Mouse (Mus musculus): ENCODE measurements at regions not wholly inside any gene's neighbourhood (a gene's known extent, or its start where the extent isn't known, plus 50 kb on each side); places are given as distances from the start of the nearest gene placed in this dataset.

GRCm38 (mm10) chr13:52059756-52060417 is 213.4 kb downstream of the Gadd45g start:
- no peak for DNase-seq

GRCm38 (mm10) chr13:52060418-52060870 is 214.0 kb downstream of the Gadd45g start:
- no peak for DNase-seq

GRCm38 (mm10) chr13:52061454-52061853 is 215.0 kb downstream of the Gadd45g start:
- DNase-seq = peak; percentile 41 to 46

GRCm38 (mm10) chr13:52061881-52062280 is 215.4 kb downstream of the Gadd45g start:
- peak; percentile 43 to 61 for DNase-seq

- DNase-seq = no peak
Measured at GRCm38 (mm10) chr13:52062576-52062975, 216.1 kb downstream of the Gadd45g start.

GRCm38 (mm10) chr13:52065274-52065673 is 218.8 kb downstream of the Gadd45g start:
- DNase-seq = no peak

- DNase-seq = no peak
Measured at GRCm38 (mm10) chr13:52065720-52066119, 219.2 kb downstream of the Gadd45g start.

GRCm38 (mm10) chr13:52067048-52067447 is 220.6 kb downstream of the Gadd45g start:
- no peak for DNase-seq

GRCm38 (mm10) chr13:52068886-52069439 is 222.5 kb downstream of the Gadd45g start:
- peak; percentile 31 to 34 for DNase-seq

- no peak for DNase-seq
Measured at GRCm38 (mm10) chr13:52069714-52070113, 223.2 kb downstream of the Gadd45g start.

GRCm38 (mm10) chr13:52070731-52071663 is 224.5 kb downstream of the Gadd45g start:
- no peak for DNase-seq

- no peak for DNase-seq
Measured at GRCm38 (mm10) chr13:52077616-52078015, 231.1 kb downstream of the Gadd45g start.

GRCm38 (mm10) chr13:52078561-52078960 is 232.1 kb downstream of the Gadd45g start:
- peak; percentile 70 to 76 for DNase-seq

GRCm38 (mm10) chr13:52079678-52080246 is 233.3 kb downstream of the Gadd45g start:
- DNase-seq = no peak

GRCm38 (mm10) chr13:52083601-52084455 is 237.3 kb downstream of the Gadd45g start:
- DNase-seq = peak; percentile 85 to 89

- peak; percentile 67 to 68 for DNase-seq
Measured at GRCm38 (mm10) chr13:52085110-52085509, 238.6 kb downstream of the Gadd45g start.

GRCm38 (mm10) chr13:52088319-52088718 is 241.8 kb downstream of the Gadd45g start:
- DNase-seq = no peak

GRCm38 (mm10) chr13:52090365-52090764 is 243.9 kb downstream of the Gadd45g start:
- DNase-seq = no peak

- DNase-seq = no peak
Measured at GRCm38 (mm10) chr13:52094785-52095184, 248.3 kb downstream of the Gadd45g start.

GRCm38 (mm10) chr13:52096506-52096905 is 250.0 kb downstream of the Gadd45g start:
- no peak for DNase-seq

- no peak for DNase-seq
Measured at GRCm38 (mm10) chr13:52105989-52106642, 259.6 kb downstream of the Gadd45g start.
